Mouse (Mus musculus) urinary bladder, adult 18-20 months (tissue): Measurements from ENCODE around the gene Ccnyl1.

Source experiments
- DNase-seq, 2 experiments: peaks; one replicate each; pipeline ENCODE4 v3.0.0; 2022; ENCODE audit warnings: low spot score in 2 of 2, mixed read lengths in 2 of 2

The Ccnyl1 gene

GRCm38 (mm10) chr1:64737502-64738179 is 47.4 kb downstream of the Ccnyl1 start, which contains the start of gene Fzd5:
Fzd5 (minus strand) TSS chr1:64737751.
- peak; percentile 86 to 90 for DNase-seq

DNA sequence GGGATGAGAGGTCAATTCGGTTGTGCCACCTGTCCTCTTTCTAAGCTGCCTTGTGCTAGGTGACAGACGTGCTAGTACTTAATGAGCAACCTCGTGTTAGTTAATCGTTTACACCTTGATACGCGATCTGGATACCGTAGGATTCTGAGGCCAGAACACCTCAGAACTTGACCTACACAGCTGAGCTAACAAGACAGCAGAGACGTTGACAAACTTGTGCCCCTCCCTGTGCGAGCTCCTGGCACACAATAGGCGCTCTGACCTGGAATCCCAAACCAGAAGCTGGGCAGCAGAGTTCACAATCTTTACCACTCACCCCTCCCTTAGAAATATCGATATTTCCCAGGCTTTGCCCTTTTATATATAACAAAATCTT is 47.9 kb downstream of the Ccnyl1 start:
- no peak for DNase-seq

- DNase-seq, result no peak
Observed at GRCm38 (mm10) chr1:64738661-64739082, 48.4 kb downstream of the Ccnyl1 start.

GRCm38 (mm10) chr1:64742741-64743408 is 52.6 kb downstream of the Ccnyl1 start:
- DNase-seq, result no peak

DNA sequence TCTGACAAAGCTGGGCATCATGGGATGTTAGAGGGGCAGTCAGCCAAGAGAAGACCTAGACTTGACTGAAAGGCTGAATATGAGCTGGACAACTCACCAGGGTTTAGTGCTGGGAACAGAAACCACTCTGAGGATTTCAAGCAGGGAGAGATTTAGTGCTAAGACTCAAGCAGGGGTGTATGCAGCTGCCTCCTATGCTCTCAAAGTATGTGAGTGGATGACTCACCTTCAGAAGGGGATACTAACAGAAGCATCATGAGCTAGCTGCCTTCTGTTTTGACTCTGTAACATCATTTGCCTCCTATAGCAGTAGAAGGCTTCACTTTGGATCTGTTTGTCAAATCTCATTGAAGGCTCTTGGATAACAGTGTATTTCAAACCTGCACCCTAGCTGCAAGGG is 54.4 kb downstream of the Ccnyl1 start:
- no peak for DNase-seq

DNA sequence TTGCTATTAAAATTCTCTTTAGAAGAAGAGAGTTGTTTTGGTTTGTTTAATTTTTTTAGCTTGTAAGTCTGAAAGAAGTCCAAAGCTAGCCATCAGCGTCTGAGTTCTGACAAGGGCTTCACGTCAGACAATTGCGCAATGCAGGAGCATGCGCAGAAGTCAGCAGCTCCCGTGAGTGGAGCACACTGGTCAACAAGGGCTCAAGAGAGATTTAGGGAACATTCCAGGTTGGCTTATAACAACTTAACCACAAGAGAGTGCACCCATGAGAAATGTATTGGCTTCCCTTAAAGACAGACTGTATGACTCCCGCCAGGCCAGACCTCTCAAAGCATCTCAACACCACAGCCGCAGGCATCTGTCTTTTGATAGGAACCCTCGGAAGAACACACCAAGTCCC is 62.9 kb downstream of the Ccnyl1 start:
- no peak for DNase-seq

DNA sequence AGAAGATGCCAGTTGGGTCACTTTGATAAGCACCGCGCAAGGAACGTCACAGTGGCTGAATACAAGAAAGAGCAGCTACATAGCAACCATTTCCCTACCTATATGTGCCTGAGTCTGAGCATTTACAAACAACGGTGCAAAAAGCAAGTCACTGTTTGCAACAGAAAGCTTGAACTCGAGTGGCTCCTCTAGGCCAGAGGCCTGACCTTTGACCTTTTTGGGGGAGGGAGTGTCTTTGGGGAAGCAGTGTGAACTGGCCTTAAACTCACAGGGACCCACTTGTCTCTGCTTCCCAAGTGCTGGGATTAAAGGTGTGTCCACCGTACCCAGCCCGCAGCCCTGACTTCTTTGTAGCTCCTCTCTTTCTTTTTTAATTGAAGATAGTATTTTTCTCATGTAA is 63.4 kb downstream of the Ccnyl1 start:
- DNase-seq, result no peak

DNA sequence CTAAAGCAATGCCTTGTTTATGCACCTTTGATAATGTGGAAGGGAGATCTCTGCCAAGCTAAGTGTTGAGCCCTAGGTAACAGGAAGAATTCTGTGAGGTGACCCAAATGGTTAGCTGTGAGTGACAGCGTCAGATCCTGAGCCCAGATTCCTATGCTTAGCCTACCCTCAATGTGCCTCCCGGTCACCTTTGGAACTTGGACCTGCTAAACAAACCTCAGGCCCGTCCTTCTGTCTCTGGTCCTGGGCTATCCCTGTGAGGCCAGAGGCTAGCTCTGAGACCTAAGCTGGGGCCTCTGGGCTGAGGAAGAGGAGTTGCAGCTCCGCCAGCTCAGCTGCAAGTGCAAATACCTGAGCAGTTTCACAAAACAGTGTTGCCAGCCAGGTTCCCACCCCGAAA is 64.4 kb downstream of the Ccnyl1 start:
- DNase-seq, result no peak

DNA sequence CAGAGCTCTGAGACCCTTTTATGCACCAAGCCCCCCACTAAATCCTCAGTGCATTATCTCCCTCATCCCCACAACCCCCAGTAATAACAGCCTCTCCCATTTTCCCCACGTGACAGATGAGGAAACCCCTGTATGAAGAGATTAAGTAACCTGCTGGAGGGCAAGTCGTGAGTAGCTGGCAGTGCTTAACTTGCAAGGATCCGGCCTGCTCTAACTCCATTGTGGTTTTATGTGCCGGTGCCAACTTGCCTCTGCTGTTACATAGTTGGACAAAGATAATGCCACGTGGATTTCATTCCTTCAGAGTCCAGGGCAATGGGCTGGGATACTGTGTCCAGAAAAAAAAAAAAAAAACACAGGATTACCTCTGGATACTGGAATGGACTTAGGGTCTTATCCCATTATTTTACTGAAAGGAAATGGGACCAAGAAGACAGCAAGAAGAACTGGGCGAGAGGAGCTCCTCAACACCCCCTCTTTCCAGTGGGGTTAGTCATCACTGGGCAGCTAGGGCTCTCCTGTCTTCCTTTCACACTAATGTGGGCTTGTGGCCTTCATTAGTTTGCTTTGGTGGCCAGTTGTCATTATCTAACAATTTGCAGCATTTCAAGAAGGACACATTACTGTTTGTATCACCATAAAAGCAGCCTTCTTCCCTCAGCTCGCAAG is 65.8 kb downstream of the Ccnyl1 start:
- no peak for DNase-seq

- peak in 1 of 2 experiments; percentile 13 for DNase-seq
Observed at GRCm38 (mm10) chr1:64756640-64757030, 66.4 kb downstream of the Ccnyl1 start.

GRCm38 (mm10) chr1:64757254-64757653 is 67.0 kb downstream of the Ccnyl1 start:
- peak; percentile 22 to 57 for DNase-seq

GRCm38 (mm10) chr1:64757766-64758165 is 67.5 kb downstream of the Ccnyl1 start:
- DNase-seq, result no peak

DNA sequence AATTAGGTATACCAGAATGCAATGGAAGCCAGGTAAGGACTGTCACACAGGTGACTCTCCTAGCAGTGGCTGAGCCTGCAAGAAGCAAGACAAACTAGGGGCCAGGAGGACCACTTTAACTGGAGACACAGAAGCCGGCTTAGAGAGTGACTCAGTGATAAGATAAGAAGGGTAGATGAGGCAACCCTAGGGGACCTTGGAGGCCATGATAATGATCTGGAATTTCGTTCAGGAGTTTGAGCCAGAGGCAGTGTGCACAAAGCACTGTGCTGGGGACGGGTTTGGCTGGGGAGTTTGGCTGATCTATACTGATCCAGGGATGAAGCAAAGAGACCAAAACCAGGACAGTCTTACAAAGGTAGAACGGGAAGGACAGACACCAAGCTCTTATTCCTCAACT is 71.4 kb downstream of the Ccnyl1 start:
- no peak for DNase-seq

DNA sequence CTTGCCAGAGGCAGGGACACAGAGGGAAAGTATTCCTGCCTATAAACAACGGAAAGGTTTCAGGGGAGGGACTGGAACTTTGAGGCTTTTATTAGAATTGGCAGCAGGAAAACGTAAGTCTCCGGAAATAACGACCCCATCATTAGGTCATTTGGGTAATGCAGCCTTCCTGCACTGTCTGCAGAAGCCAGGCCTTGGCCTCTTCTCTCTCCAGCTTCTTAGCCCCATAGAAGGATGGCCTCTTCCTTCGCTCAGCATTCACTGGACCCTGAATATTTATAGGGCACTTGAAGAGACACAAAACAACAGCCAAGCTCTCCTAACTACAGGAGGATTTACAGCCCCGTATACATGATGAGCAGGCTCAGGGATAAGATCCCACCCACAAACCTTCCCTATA is 79.9 kb downstream of the Ccnyl1 start:
- no peak for DNase-seq

- DNase-seq, result no peak
Observed at GRCm38 (mm10) chr1:64773305-64773704, 83.0 kb downstream of the Ccnyl1 start.
